Mouse (Mus musculus) heart, adult 2 months (tissue): ENCODE data around the gene Ciao1. TPM values are rescaled to one million over a fixed set of nuclear protein-coding genes. Genes with fewer than 3 reads are reported as not detected.
"Not testable (repeated sequence)": the region's sequence is repeated elsewhere in the genome, so short reads cannot be mapped to it uniquely, and the experiment has no call there.

ENCODE experiments used
- DNase-seq, 2 experiments: peaks; one replicate each; pipeline ENCODE4 v3.0.0; 2021
- H3K27ac ChIP-seq: fragments of 200-600 bp; 2 replicates; pipeline ENCODE4 v1.8.1; 2022
- H3K27me3 ChIP-seq: fragments of 200-500 bp; 2 replicates; pipeline ENCODE4 v1.6.1; 2012; ENCODE audit warnings: mild to moderate bottlenecking, low read length, inconsistent platforms, mixed read lengths; ENCODE audit not compliant: control insufficient read depth, insufficient read depth
- H3K36me3 ChIP-seq: fragments of 200-500 bp; 2 replicates; pipeline ENCODE4 v1.6.1; 2012; ENCODE audit warnings: low read length, inconsistent platforms; ENCODE audit not compliant: control insufficient read depth, insufficient read depth
- H3K4me1 ChIP-seq: fragments of 200-500 bp; 2 replicates; pipeline ENCODE4 v1.6.1; 2011; ENCODE audit warnings: low read length; ENCODE audit not compliant: control insufficient read depth, insufficient read depth
- H3K4me3 ChIP-seq: fragments of 200-600 bp; 2 replicates; pipeline ENCODE4 v1.8.1; 2022
- H3K79me2 ChIP-seq: fragments of 200-500 bp; replicated peaks from 2 replicates; pipeline ENCODE4 v1.6.1; 2012; ENCODE audit warnings: mild to moderate bottlenecking, inconsistent platforms, low read length, moderate library complexity, mixed read lengths; ENCODE audit not compliant: control insufficient read depth, insufficient read depth
- H3K9ac ChIP-seq: fragments of 200-500 bp; 2 replicates; pipeline ENCODE4 v1.6.1; 2012; ENCODE audit warnings: low read depth, mild to moderate bottlenecking, control low read depth, inconsistent platforms, low read length, mixed read lengths
- CTCF ChIP-seq: fragments of 200-600 bp; IDR thresholded peaks from 2 replicates; pipeline ENCODE4 v1.8.1; 2022; ENCODE audit warnings: antibody characterized with exemption, mild to moderate bottlenecking, moderate library complexity
- EP300 ChIP-seq: fragments of 200-500 bp; IDR thresholded peaks from 2 replicates; pipeline ENCODE4 v1.6.1; 2011; ENCODE audit warnings: low read depth, low read length, control low read depth; ENCODE audit not compliant: insufficient read depth
- POLR2A ChIP-seq: fragments of 200-500 bp; IDR thresholded peaks from 2 replicates; pipeline ENCODE4 v1.6.1; 2011; ENCODE audit warnings: mild to moderate bottlenecking, low read depth, low read length, control low read depth; ENCODE audit not compliant: insufficient read depth
- WGBS: fragments of 180-500 bp; shearing (Covaris S2); methylation state at CpG from one replicate; pipeline ENCODE4 v1.1.7; 2018; 5-methylcytosine and 5-hydroxymethylcytosine counted together
- intact Hi-C: fragments of 180-260 bp; cut with DNase I; formaldehyde crosslinking; loops from one replicate; pipeline ENCODE4 v1.15.1; 2025
- polyA plus RNA-seq: library from polyadenylated mRNA; depleted of rRNA; stranded (reverse); fragments of >200 nt; gene quantifications from 2 replicates; pipeline ENCODE4 v1.2.3, GENCODE M21; 2012; rRNA removed
- total RNA-seq, 2 experiments: library from RNA; stranded (reverse); gene quantifications; 2 replicates each; pipeline ENCODE4 v1.2.3; 2021

Ciao1 gene
- total and polyA plus RNA-seq, 3 experiments, result 56.3 to 60.8 (median 59.1) TPM

DNA sequence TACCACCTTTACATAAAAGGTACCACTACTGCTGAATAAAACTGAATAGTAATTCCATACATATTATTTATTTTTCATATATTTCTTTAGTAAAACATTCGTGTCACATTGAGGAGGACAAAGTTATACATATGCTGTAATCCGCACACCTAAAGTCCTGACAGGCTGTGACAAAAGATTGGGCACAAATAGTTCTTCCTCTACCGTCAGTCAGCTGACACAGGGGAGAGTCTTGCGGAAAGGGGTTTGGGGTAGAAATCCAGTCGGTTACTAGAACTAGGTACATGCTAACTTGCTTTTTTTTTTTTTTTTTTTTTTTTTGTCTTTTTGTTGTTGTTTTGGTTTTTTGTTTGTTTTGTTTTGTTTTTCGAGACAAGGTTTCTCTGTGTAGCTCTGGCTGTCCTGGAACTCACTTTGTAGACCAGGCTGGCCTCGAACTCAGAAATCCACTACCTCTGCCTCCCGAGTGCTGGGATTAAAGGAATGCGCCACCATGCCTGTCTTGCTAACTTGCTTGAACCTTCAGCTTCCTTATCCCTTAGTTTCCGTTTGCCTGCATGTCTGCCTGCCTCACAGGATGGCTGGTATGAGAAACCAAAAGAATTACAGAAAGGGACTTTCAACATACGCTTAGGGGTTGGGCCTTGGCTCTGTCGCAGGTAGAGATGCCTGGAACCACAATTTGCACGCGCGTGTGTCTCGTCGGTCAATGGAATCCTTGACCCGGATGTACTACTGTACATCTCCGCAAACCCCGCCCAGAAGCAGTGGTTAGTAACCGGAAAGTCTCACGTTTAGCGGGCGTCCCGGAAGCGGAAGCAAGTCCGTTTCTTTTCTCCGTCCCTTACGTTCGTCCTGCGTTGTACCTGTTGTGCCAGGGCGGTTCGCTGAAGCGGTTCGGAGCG is 39.8 kb downstream of the Ciao1 start, which contains the start of the genes 1810024B03Rik and Snrnp200:
Gene 1810024B03Rik (minus strand): TSS at position 734 of the 905 bp plus-strand sequence.
Gene Snrnp200 (plus strand): TSS at position 840 of the 905 bp plus-strand sequence.
- peak within 1 kb of the TSS; percentile 86 for H3K9ac ChIP-seq
- no peaks in the 10 kb centered on the region for H3K27me3 ChIP-seq
- H3K4me1 ChIP-seq, result peaks cover 4% of the 10 kb centered on the region
- 9% methylated on average over 36 of the region's 36 CpGs for WGBS
- H3K27ac ChIP-seq, result peak within 1 kb of the TSS; percentile 87
- peaks cover 2% of the 10 kb centered on the region for H3K79me2 ChIP-seq
- peak within 1 kb of the TSS; percentile 86 for H3K4me3 ChIP-seq
- peak; percentile 92 to 94 for DNase-seq
- intact Hi-C loops, result loop anchor here (1.0 to 10.0 kb wide), 6 partner anchors 25 to 273 kb away; partner anchors contain the start of genes Ap4e1, Blvra, Ciao1 and Sppl2a
- TF ChIP-seq POLR2A, result peak; percentile 89
- no peak for TF ChIP-seq CTCF
- TF ChIP-seq EP300, result 0 out of 2 replicates have a peak, but pooled peaks have one; percentile 56
- H3K36me3 ChIP-seq, result peaks cover 7% of the 10 kb centered on the region

DNA sequence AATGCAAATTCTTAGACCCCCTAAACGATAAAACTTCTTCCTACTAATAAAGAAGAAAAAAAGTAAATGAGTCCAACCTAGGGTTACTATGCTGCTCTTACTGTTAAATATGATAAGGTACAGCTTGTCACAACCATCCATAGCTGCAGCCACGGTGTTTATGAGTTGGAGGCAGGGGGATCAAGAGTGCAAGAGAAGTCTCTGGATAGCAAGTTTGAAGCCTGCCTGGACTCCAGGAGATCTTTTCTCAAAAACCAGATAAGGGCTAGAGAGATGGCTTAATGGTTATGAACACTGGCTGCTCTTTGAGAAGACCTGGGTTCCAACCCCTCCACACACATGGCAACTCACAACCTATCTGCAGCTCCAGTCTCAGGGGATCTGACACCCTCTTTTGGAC is 40.7 kb downstream of the Ciao1 start:
- Histone ChIP-seq H3K36me3 (peaks cover 7% of the 10 kb centered on the region), H3K4me3 (no peak overlapping the region), H3K79me2 (peaks cover 2% of the 10 kb centered on the region), H3K27ac (no peak overlapping the region), H3K27me3 (no peaks in the 10 kb centered on the region), H3K9ac (no peak overlapping the region), H3K4me1 (peaks cover 4% of the 10 kb centered on the region)
- DNase-seq, result no peak
- TF ChIP-seq POLR2A, result no peak
- no peak for TF ChIP-seq EP300
- no peak for TF ChIP-seq CTCF
- 85% methylated on average over 2 of the region's 2 CpGs for WGBS
- intact Hi-C loops, result loop anchor here (5.0 to 10.0 kb wide), 3 partner anchors 185 to 272 kb away; partner anchors contain the start of genes Ap4e1 and Sppl2a

DNA sequence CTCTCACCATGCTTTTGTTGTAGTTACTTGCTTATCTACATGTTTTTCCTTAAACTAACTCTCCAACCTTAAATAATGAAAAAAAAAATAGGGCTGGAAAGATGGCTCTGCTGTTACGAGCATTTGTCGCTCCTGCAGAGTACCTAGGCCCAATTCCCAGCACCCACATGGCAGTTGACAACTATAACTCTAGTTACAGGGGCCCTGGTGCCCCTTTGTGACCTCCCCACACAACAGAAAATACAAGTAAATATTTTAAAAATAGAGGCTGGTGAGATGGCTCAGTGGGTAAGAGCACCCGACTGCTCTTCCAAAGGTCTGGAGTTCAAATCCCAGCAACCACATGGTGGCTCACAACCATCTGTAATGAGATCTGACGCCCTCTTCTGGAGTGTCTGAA is 41.7 kb downstream of the Ciao1 start:
- H3K36me3 ChIP-seq, H3K4me3 ChIP-seq, H3K79me2 ChIP-seq, H3K9ac ChIP-seq, H3K4me1 ChIP-seq, DNase-seq, H3K27me3 ChIP-seq, H3K27ac ChIP-seq: not testable (repeated sequence)
- intact Hi-C loops, result loop anchor here (1.0 to 10.0 kb wide), 4 partner anchors 40 to 271 kb away; partner anchors contain the start of genes Ap4e1 and Sppl2a
- 79% methylated on average over 4 of the region's 4 CpGs for WGBS

DNA sequence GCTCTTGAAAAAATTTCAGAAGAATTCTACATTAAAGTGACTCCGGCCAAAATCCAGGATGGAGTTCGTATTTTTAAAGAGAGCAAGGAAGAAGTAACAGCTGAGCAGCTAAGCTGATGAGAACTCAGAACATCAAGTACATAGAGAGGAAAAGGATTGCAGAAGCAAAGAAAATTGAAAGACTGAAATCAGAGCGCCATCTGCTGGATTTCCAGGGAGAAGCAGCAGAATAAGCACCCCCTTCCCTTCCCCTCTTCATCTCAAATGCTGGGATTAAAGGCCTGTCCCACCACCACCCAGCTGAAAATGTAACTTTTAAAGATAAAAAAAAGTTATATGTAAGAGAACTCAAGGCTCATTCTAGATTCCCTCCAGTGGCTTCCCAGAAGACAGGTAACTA is 42.7 kb downstream of the Ciao1 start:
- H3K36me3 ChIP-seq, result peaks cover 7% of the 10 kb centered on the region
- intact Hi-C loops, result loop anchor here (1.0 to 10.0 kb wide), 5 partner anchors 39 to 270 kb away; partner anchors contain the start of genes Ap4e1 and Sppl2a
- WGBS, result 24% methylated on average over 3 of the region's 3 CpGs
- H3K27me3 ChIP-seq, result no peaks in the 10 kb centered on the region
- H3K4me1 ChIP-seq, result peaks cover 4% of the 10 kb centered on the region
- peak; percentile 93 for TF ChIP-seq CTCF
- TF ChIP-seq EP300, result no peak
- H3K9ac ChIP-seq, result no peak overlapping the region
- H3K4me3 ChIP-seq, result no peak overlapping the region
- peak; percentile 40 to 66 for DNase-seq
- peaks cover 2% of the 10 kb centered on the region for H3K79me2 ChIP-seq
- H3K27ac ChIP-seq, result no peak overlapping the region

Other genes starting within 250 kb of the Ciao1 start
- gene Ap4e1, start 239.1 kb downstream of the Ciao1 start, total RNA-seq, result 1 to 10 TPM; 5.6 to 6.2 TPM
- 1.9 and 3.6 TPM in 2 replicates for gene Ap4e1, start 239.1 kb downstream of the Ciao1 start, polyA plus RNA-seq
- gene Blvra, start 177.2 kb downstream of the Ciao1 start, total RNA-seq, result 10 to 100 TPM; 16.3 to 20.0 TPM
- 9.0 and 15.9 TPM in 2 replicates for gene Blvra, start 177.2 kb downstream of the Ciao1 start, polyA plus RNA-seq
- gene Ncaph, start 113.9 kb downstream of the Ciao1 start, total RNA-seq, result 1 to 10 TPM in 1 of 2 experiments, under 1 TPM in 1; 0.64 to 1.4 TPM
- gene Ncaph, start 113.9 kb downstream of the Ciao1 start, polyA plus RNA-seq, result 0.41 and 0.44 TPM in 2 replicates
- 10 to 100 TPM; 14.4 to 17.6 TPM for gene Itpripl1, start 104.4 kb downstream of the Ciao1 start, total RNA-seq
- gene Itpripl1, start 104.4 kb downstream of the Ciao1 start, polyA plus RNA-seq, result 7.9 and 11.5 TPM in 2 replicates
- gene 1810024B03Rik, start 39.5 kb downstream of the Ciao1 start, total RNA-seq, result under 1 TPM; 0.36 to 0.60 TPM
- 0.94 TPM in 2 replicates for gene 1810024B03Rik, start 39.5 kb downstream of the Ciao1 start, polyA plus RNA-seq
- gene Snrnp200, start 39.4 kb downstream of the Ciao1 start, total RNA-seq, result 10 to 100 TPM; 59.3 to 69.5 TPM
- gene Snrnp200, start 39.4 kb downstream of the Ciao1 start, polyA plus RNA-seq, result 34.0 and 58.7 TPM in 2 replicates
- gene Tmem127, start 92 bp upstream of the Ciao1 start, total RNA-seq, result 10 to 100 TPM; 24.8 to 27.4 TPM
- gene Tmem127, start 92 bp upstream of the Ciao1 start, polyA plus RNA-seq, result 45.6 and 64.8 TPM in 2 replicates
- gene Stard7, start 22.4 kb upstream of the Ciao1 start, total RNA-seq, result 100 to 1,000 TPM; 150 to 165 TPM
- gene Stard7, start 22.4 kb upstream of the Ciao1 start, polyA plus RNA-seq, result 64.0 and 151 TPM in 2 replicates
- gene Dusp2, start 88.3 kb upstream of the Ciao1 start, total RNA-seq, result under 1 TPM; 0.44 to 0.45 TPM
- gene Dusp2, start 88.3 kb upstream of the Ciao1 start, polyA plus RNA-seq, result 0.97 and 1.1 TPM in 2 replicates
- not detected for gene Astl, start 90.8 kb upstream of the Ciao1 start, total RNA-seq
- gene Astl, start 90.8 kb upstream of the Ciao1 start, polyA plus RNA-seq, result not detected in 2 replicates
- gene Adra2b, start 115.4 kb upstream of the Ciao1 start, total RNA-seq, result 1 to 10 TPM in 1 of 2 experiments, under 1 TPM in 1; 0.73 to 1.1 TPM
- gene Adra2b, start 115.4 kb upstream of the Ciao1 start, polyA plus RNA-seq, result 1.0 and 1.6 TPM in 2 replicates
- gene Gpat2, start 177.4 kb upstream of the Ciao1 start, total RNA-seq, result not detected
- 0.06 and 0.08 TPM in 2 replicates for gene Gpat2, start 177.4 kb upstream of the Ciao1 start, polyA plus RNA-seq
- gene Fahd2a, start 196.7 kb upstream of the Ciao1 start, total RNA-seq, result 10 to 100 TPM; 42.5 to 44.5 TPM
- gene Fahd2a, start 196.7 kb upstream of the Ciao1 start, polyA plus RNA-seq, result 34.5 and 40.3 TPM in 2 replicates